Mouse (Mus musculus): ENCODE data around the gene Nfe2l3. TPM values are rescaled to one million over a fixed set of nuclear protein-coding genes. Genes with fewer than 3 reads are reported as not detected.
"Not testable (repeated sequence)": the region's sequence is repeated elsewhere in the genome, so short reads cannot be mapped to it uniquely, and the experiment has no call there.

The Nfe2l3 gene
- total RNA-seq (2021): not detected
- long read RNA-seq, experiment 1, partial matches to known transcripts: 0 of 1 reads
- long read RNA-seq, experiment 1, other reads (novel, unspliced or antisense): 1 of 1 reads
- long read RNA-seq, experiment 2: 0 reads

DNA sequence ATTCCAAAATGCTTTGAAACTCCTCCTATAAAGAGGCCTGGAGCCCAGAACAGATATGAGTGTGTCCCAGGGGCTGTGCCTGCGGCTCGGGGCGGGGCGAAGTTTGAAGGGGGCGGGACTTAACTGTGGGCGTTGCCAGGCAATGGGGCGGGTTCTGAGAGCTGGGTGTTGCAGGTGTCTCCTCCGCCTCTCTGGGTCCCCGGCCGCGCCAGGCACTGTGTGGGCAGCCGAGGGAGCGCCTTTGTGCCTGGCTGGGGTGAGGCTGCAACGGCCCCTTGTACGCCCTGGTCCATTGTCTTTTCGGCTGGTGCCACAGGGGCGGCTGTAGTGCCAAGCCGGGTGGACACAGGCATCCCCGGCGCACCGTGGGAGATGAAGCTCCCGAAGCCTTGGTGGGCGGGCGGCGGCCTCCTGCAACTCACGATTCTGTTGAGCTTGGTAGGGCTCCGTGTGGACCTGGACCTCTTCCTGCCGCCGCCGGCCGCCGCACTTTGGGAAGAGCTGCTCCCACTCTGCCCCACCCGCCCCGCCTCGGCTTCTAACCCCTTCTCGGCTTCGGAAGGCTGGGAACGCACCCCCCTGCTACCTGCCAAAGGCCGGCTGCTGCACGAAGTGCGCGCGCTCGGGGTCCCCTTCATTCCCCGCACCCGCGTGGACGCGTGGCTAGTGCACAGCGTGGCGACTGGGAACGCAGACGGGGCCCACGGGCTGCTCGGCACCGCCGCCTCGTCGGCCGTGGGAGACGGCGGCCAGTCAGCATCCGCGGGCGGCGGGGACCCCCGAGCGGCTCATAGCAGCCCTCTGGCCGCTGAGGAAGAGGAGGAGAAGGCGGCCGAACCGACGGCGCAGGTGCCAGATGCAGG, at the start of gene Nfe2l3:
Gene Nfe2l3 (plus strand): TSS at position 136 of the 863 bp plus-strand sequence.
- Histone ChIP-seq H3K27ac (no peak within 1 kb of the TSS), H3K4me3 (peak within 1 kb of the TSS; percentile 68)
- peak; percentile 57 for DNase-seq
- no peak for TF ChIP-seq CTCF (IDR thresholded peaks at IDR 0.05)
- intact Hi-C loops (cut with DNase I): no loop called here

DNA sequence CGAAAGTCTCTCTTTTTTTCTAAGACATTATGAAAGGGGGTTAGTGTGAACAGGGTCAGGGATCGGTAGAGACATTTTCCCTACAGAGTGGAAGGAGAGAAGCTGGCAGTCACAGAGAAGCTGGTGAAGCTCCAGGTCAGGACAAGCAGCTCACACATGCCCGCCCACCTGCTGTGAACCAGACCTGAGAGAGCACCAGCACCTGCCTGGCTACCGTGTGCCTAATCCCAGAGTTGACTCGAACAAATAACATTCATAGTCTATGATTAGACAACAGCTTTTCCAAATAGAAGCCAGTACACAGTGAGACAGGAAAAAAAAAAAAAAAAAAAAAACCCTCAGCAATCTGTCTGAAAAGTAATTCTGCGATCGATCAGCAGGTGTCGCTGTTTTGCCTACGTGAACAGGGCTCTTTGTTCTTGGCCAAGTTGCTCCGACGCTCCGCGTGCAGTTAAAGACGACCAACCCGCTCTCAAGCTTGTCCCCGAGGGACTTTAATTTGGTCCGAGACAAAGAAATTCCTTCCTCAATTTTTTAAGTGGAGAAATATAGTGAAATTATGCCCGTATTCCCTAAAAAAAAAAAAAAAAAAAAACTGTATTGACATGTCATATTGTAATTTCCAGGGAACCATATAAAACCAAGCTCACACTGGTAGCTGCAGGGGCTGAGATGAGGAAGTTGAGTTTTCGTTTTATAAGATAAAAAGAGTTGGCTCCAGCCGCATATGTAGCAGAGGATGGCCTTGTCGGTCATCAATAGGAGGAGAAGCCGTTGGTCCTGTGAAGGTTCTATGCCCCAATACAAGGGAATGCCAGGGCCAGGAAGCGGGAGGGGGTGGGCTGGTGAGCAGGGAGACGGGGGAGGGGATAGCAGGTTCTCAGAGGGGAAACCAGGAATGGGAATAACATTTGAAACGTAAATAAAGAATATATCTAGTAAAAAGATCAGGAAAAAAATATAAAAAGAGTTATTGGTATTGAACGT, 48.4 kb upstream of the Nfe2l3 start:
- peak; percentile 88 for DNase-seq
- H3K27ac ChIP-seq: no peak overlapping the region
- peak; percentile 79 for TF ChIP-seq CTCF (IDR thresholded peaks at IDR 0.05)
- intact Hi-C loops (cut with DNase I): loop anchor here (1.0 to 5.0 kb wide), 5 partner anchors 123 to 833 kb away; no protein-coding TSS in a partner anchor
- H3K4me3 ChIP-seq: peak overlapping the region; percentile 57

DNA sequence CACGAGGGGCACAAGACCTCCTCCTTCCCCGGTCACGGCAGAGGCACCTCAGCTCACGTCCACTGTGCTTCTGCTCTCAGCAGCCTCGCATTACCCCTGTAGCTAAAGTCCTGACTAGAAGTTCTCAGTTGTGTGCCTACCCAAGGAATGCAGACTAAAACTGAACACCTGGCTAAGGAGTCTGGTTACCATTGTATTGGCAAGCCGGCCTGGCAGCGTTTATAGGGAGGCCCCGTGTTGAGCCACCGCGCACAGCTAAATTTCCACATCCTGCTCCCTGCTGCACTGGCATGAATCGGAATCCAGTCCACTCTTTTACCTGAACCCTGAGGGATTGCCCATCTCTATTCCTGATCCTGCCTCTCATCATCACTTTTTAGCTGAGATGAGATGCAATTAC, 42.0 kb upstream of the Nfe2l3 start:
- intact Hi-C loops (cut with DNase I): no loop called here
- TF ChIP-seq CTCF (IDR thresholded peaks at IDR 0.05): no peak
- Histone ChIP-seq H3K4me3 (no peak overlapping the region), H3K27ac (no peak overlapping the region)
- no peak for DNase-seq

DNA sequence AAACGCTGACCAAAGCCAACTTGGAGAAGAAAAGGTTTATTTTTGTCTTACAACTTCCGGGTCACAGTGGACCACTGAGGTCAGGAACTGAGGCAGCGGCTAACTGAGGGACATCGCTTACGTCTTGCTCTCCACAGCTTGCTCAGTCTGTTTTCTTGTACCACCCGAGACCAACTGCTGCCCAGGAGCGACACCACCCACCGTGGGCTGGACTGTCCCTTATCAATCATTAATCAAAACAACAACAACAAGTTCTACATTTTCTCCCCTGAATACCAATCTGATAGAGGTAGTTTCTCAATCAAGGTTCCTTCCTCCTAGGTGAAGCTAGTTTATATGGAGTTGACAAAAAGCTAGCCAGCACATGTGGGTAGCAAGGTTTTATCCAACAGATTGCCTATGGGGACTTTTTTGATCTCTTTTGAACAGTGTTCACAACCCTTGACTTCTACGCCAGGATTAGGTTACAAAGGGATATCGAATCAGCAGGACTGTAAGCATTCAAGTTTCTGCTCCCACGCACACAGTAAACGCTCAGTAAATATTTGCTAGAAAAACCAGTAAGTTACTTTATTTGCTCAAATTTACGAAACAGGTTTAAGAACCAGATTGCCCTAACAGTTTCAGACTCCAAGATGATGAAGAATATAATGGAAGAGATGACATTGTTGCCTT, 40.5 kb upstream of the Nfe2l3 start:
- intact Hi-C loops (cut with DNase I): no loop called here
- no peak for DNase-seq
- no peak for TF ChIP-seq CTCF (IDR thresholded peaks at IDR 0.05)
- no peak overlapping the region for H3K4me3 ChIP-seq
- H3K27ac ChIP-seq: no peak overlapping the region

DNA sequence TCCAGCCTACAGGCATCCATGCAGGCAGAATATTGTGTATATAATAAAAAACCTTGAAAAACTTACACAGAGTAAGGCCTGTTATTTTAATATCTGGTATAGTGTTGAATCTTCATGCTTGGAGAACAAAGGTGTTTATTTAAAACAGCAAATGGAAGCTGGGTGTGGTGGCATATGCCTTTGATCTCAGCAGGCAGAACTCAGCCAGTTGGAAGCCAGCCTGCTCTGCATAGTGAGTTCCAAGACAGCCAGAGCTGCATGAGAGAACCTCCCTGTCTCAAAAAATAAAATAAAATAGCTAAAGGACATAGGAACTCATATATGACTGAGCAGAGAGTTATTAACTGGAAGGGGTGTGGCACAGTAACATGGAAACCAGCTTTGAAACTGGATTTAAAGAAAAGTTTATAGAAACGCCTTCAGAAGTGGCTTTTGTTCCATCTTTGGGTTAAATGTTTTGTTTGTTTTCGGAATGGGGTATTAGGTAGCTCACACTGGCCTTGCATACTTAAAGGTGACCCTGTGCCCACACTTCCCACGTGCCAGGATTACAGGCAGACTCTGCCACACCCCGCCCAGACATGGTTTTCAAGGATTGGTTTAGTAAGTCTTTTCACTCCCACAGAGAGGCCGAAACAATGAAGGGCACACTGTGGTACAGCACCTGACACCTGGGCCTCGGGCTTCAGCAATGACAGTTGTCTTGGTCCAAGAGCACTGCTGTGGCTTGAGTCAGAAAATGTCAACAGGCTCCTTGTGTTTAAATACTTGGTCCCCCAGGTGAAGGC, 38.9 kb upstream of the Nfe2l3 start:
- intact Hi-C loops (cut with DNase I): no loop called here
- Histone ChIP-seq H3K27ac (no peak overlapping the region), H3K4me3 (no peak overlapping the region)
- no peak for TF ChIP-seq CTCF (IDR thresholded peaks at IDR 0.05)
- DNase-seq: no peak

DNA sequence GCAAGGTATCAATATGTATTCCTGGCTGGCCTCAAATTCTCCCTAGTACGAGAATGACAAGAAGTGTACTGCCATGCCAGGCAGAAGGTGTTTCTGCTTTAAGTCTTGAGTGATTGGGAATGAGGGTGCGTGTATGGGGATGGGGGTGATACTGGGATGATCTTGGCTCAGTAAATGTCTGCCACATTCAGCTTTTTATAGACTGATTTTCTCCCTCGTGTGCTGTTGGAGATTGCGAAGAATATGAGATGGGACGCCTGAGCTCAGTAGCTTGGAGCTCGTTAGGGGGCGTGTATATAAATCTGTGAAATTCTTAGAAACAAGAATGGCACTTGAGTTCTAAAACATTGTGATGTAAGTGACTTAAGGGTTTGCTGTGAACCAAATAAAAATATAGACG, 38.1 kb upstream of the Nfe2l3 start:
- H3K27ac ChIP-seq; H3K4me3 ChIP-seq; DNase-seq; intact Hi-C loops (cut with DNase I): not testable (repeated sequence)

DNA sequence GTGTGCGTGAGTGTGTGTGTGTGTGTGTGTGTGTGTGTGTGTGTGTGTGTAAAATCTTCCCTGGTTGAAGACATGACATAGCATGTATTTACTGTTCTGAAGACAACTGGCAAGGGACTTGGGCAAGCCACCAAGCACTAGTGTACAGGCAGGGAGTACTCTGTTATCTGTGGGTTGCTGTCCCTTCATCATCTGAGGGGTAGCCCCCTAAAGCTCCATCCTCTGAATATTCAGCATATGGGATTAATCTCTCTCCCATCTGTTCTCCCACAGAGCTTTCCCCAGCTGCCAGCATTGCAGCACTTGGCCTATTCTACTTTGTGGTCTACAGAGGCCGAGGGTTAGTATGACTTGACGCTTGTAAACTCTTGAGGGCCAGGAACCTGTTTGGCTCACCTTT, 37.5 kb upstream of the Nfe2l3 start:
- H3K27ac ChIP-seq; DNase-seq; intact Hi-C loops (cut with DNase I); H3K4me3 ChIP-seq: not testable (repeated sequence)

DNA sequence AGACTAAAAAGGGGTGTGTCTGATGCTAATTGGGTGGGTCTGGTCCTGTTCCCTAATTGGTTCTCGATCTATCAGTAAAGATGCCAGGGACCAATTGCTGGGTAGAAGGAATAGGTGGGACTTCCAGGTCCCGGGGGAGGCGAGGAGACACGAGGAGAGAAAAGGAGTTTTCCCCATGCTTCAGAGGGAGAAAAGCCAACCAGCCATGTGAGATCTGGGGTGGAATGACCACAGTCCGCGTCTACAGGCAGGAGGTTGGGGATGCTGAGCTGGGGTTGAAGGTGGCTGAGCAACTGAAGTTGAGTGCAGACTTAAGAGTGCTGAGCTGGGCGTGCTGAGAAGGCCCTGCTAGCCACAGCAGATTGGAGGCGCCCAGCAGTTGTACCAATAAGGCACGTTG, 37.0 kb upstream of the Nfe2l3 start:
- Histone ChIP-seq H3K27ac (no peak overlapping the region), H3K4me3 (no peak overlapping the region)
- intact Hi-C loops (cut with DNase I): no loop called here
- TF ChIP-seq CTCF (IDR thresholded peaks at IDR 0.05): no peak
- DNase-seq: no peak

DNA sequence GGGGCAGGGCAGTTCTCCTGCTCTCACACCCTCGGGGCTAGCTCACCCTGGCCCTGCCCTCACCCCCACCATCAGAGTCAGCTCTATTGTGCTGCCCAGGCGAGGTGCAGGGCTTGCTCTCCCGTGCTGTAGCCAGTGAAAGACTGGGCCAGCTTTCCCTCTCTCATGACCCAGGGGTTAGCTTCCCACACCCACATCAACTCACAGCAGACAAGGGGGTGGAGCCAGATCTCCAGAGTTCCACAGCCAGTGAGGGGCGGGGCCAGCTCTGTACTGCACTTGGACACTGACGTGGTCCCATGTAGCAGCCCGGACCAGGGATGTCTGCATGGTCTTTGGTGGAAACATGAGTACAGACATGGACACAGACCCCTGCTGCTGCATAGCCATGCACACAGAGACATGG, 33.4 kb upstream of the Nfe2l3 start:
- intact Hi-C loops (cut with DNase I): no loop called here
- TF ChIP-seq CTCF (IDR thresholded peaks at IDR 0.05): no peak
- Histone ChIP-seq H3K4me3 (no peak overlapping the region), H3K27ac (no peak overlapping the region)
- DNase-seq: peak; percentile 41

DNA sequence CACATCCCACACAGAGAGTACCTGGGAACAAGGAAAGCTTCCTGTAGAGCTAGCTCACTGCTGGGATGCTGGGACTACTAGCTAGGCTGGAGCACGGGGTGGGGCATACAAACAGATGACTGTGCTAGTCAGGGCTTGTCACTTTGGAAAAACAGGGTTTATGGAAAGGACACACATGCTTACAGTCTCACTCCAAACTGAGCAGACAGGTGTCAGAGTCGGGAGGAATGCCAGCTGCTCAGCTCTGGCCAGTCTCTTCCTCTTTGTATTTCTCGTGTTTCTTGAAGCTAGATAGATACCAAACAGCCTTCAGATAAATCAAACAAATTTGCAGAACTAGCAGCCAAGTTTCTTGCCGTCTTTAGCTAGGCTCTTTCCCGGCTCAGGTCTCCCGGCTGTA, 31.2 kb upstream of the Nfe2l3 start:
- H3K4me3 ChIP-seq: no peak overlapping the region
- H3K27ac ChIP-seq: no peak overlapping the region
- no peak for DNase-seq
- intact Hi-C loops (cut with DNase I): no loop called here
- TF ChIP-seq CTCF (IDR thresholded peaks at IDR 0.05): no peak

DNA sequence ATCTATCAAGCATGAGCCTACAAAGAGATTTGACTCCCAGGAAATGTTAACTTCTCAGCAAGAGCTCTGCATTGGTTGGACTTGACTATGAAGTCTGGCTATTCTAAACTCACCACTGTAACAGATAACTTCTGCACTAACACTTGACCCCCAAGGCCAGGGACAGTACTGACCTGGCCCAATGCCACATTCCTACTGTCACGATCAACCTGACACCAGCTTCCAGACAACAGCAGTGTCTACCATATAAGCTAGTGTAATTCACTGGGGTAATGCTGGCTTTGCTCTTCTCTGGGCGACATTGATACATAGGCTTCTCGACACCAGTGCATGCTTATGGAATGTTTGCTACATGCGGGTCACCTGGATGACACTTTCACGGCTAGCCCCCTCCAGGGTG, 28.9 kb upstream of the Nfe2l3 start:
- DNase-seq: no peak
- TF ChIP-seq CTCF (IDR thresholded peaks at IDR 0.05): no peak
- intact Hi-C loops (cut with DNase I): no loop called here
- Histone ChIP-seq H3K27ac (no peak overlapping the region), H3K4me3 (no peak overlapping the region)

DNA sequence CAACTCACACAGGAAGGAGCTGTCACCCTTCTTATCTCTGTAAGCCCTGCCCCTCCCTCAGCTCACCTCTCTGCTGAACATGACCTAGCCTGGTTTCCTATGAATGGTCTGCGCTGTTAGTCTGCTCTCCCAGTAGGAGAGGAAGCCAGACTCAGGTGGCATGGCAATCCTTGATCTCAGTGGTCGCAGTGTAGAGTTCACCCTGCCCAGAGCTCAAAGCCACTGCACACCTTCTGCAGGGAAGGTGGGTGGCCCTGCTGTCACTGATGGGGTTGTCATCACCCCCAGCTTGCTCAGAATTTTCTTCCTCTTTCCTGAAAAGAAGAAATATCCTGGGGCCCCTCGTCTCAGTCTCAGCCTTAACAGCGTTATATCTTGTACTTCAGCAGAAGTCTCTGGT, 28.0 kb upstream of the Nfe2l3 start:
- intact Hi-C loops (cut with DNase I): no loop called here
- Histone ChIP-seq H3K27ac (no peak overlapping the region), H3K4me3 (no peak overlapping the region)
- TF ChIP-seq CTCF (IDR thresholded peaks at IDR 0.05): no peak
- DNase-seq: no peak
